Mouse (Mus musculus): ENCODE data around the gene Klrb1c.
"Not testable (repeated sequence)": the region's sequence is repeated elsewhere in the genome, so short reads cannot be mapped to it uniquely, and the experiment has no call there.

DNA sequence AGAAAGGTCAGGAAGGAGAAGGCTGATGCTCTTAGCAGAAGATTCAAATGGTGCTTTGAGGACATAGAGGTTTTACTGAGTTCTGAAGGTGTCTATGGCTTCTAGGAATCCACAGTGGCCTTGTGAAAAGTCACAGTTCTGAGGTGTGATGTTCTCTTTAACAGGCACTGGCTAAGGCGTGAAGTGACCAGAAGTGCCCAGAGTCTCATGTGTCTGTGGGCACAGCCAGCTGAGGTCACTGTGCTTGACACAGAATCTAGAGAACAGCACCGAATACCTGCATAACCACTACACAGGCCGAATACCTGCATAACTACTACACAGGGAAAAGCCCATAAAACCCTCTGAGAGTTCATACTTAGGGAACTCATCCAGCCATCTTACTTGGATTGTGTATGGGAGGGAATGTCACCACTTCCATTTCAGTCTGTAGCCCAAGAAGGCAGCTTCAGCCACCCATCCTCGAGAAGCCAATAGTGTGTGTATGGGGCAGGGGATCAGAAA is 1.5 kb upstream of the Klrb1c start:
- not testable (repeated sequence) for TF ChIP-seq CTCF, EP300 (IDR thresholded peaks at IDR 0.05)

Measured in lung, postnatal 0 days (tissue).